Mouse (Mus musculus): ENCODE results near the gene Grk3. TPM values are rescaled to one million over a fixed set of nuclear protein-coding genes. Genes with fewer than 3 reads are reported as not detected.

Gene Grk3
- total and polyA plus RNA-seq, 2 experiments: 2.3 to 4.1 TPM

GRCm38 (mm10) chr5:112932878-112933567 is 82.6 kb downstream of the Grk3 start:
- no peaks in the 10 kb centered on the region for H3K36me3 ChIP-seq (ENCODE audit: control insufficient read depth, insufficient read depth, low read length)
- H3K9ac ChIP-seq (ENCODE audit: low read depth, low read length): no peak overlapping the region
- H3K27ac ChIP-seq (replicated peaks; ENCODE audit: insufficient read depth, low read depth, low read length): no peak overlapping the region
- 89% methylated on average over 11 of the region's 11 CpGs for WGBS
- H3K79me2 ChIP-seq (ENCODE audit: control insufficient read depth, insufficient read depth, low read length): no peaks in the 10 kb centered on the region
- H3K4me1 ChIP-seq (ENCODE audit: control insufficient read depth, insufficient read depth, low read length): no peaks in the 10 kb centered on the region; the same call in 1 of the 2 replicates
- TF ChIP-seq CTCF (IDR thresholded peaks at IDR 0.05; ENCODE audit: low read depth, low read length): no peak
- H3K27me3 ChIP-seq (ENCODE audit: control insufficient read depth, insufficient read depth, low read length): no peaks in the 10 kb centered on the region
- DNase-seq (ENCODE audit: extremely low read depth, low read depth, low spot score): no peak
- H3K4me3 ChIP-seq (ENCODE audit: insufficient read depth, low read depth, low read length): no peak overlapping the region

GRCm38 (mm10) chr5:112931901-112932300 is 83.7 kb downstream of the Grk3 start:
- Histone ChIP-seq H3K9ac (ENCODE audit: low read depth, low read length) (no peak overlapping the region), H3K36me3 (ENCODE audit: control insufficient read depth, insufficient read depth, low read length) (no peaks in the 10 kb centered on the region), H3K27ac (replicated peaks; ENCODE audit: insufficient read depth, low read depth, low read length) (no peak overlapping the region), H3K4me1 (ENCODE audit: control insufficient read depth, insufficient read depth, low read length) (no peaks in the 10 kb centered on the region; the same call in 1 of the 2 replicates), H3K4me3 (ENCODE audit: insufficient read depth, low read depth, low read length) (no peak overlapping the region), H3K79me2 (ENCODE audit: control insufficient read depth, insufficient read depth, low read length) (no peaks in the 10 kb centered on the region), H3K27me3 (ENCODE audit: control insufficient read depth, insufficient read depth, low read length) (no peaks in the 10 kb centered on the region)
- TF ChIP-seq POLR2A (IDR thresholded peaks at IDR 0.05; ENCODE audit: extremely low read depth, insufficient read depth, low read length): no peak
- no peak for TF ChIP-seq CTCF (IDR thresholded peaks at IDR 0.05; ENCODE audit: low read depth, low read length)
- WGBS: 89% methylated on average over 5 of the region's 5 CpGs
- DNase-seq (ENCODE audit: extremely low read depth, low read depth, low spot score): no peak

- no peak overlapping the region for H3K9ac ChIP-seq (ENCODE audit: low read depth, low read length)
- 73% methylated on average over 10 of the region's 10 CpGs for WGBS
- no peak overlapping the region for H3K27ac ChIP-seq (replicated peaks; ENCODE audit: insufficient read depth, low read depth, low read length)
- H3K79me2 ChIP-seq (ENCODE audit: control insufficient read depth, insufficient read depth, low read length): no peaks in the 10 kb centered on the region
- no peak for DNase-seq (ENCODE audit: extremely low read depth, low read depth, low spot score)
- H3K4me1 ChIP-seq (ENCODE audit: control insufficient read depth, insufficient read depth, low read length): no peaks in the 10 kb centered on the region
- TF ChIP-seq POLR2A (IDR thresholded peaks at IDR 0.05; ENCODE audit: extremely low read depth, insufficient read depth, low read length) (no peak), CTCF (IDR thresholded peaks at IDR 0.05; ENCODE audit: low read depth, low read length) (no peak)
- no peaks in the 10 kb centered on the region for H3K36me3 ChIP-seq (ENCODE audit: control insufficient read depth, insufficient read depth, low read length)
- H3K27me3 ChIP-seq (ENCODE audit: control insufficient read depth, insufficient read depth, low read length): no peaks in the 10 kb centered on the region
- no peak overlapping the region for H3K4me3 ChIP-seq (ENCODE audit: insufficient read depth, low read depth, low read length)
Observed at GRCm38 (mm10) chr5:112928201-112928881, 87.2 kb downstream of the Grk3 start.

GRCm38 (mm10) chr5:112925422-112925821 is 90.2 kb downstream of the Grk3 start:
- peaks cover 8% of the 10 kb centered on the region for H3K4me1 ChIP-seq (ENCODE audit: control insufficient read depth, insufficient read depth, low read length)
- no peak overlapping the region for H3K9ac ChIP-seq (ENCODE audit: low read depth, low read length)

GRCm38 (mm10) chr5:112924806-112925205 is 90.8 kb downstream of the Grk3 start:
- Histone ChIP-seq H3K4me1 (ENCODE audit: control insufficient read depth, insufficient read depth, low read length) (peaks cover 8% of the 10 kb centered on the region), H3K9ac (ENCODE audit: low read depth, low read length) (no peak overlapping the region), H3K27ac (replicated peaks; ENCODE audit: insufficient read depth, low read depth, low read length) (no peak overlapping the region), H3K36me3 (ENCODE audit: control insufficient read depth, insufficient read depth, low read length) (no peaks in the 10 kb centered on the region), H3K79me2 (ENCODE audit: control insufficient read depth, insufficient read depth, low read length) (no peaks in the 10 kb centered on the region), H3K27me3 (ENCODE audit: control insufficient read depth, insufficient read depth, low read length) (no peaks in the 10 kb centered on the region), H3K4me3 (ENCODE audit: insufficient read depth, low read depth, low read length) (no peak overlapping the region)
- WGBS: 72% methylated on average over 8 of the region's 8 CpGs
- TF ChIP-seq CTCF (IDR thresholded peaks at IDR 0.05; ENCODE audit: low read depth, low read length): no peak
- no peak for TF ChIP-seq POLR2A (IDR thresholded peaks at IDR 0.05; ENCODE audit: extremely low read depth, insufficient read depth, low read length)
- no peak for DNase-seq (ENCODE audit: extremely low read depth, low read depth, low spot score)

More at GRCm38 (mm10) chr5:112925422-112925821, 90.2 kb downstream of the Grk3 start:
- Histone ChIP-seq H3K36me3 (ENCODE audit: control insufficient read depth, insufficient read depth, low read length) (no peaks in the 10 kb centered on the region), H3K79me2 (ENCODE audit: control insufficient read depth, insufficient read depth, low read length) (no peaks in the 10 kb centered on the region), H3K27me3 (ENCODE audit: control insufficient read depth, insufficient read depth, low read length) (no peaks in the 10 kb centered on the region), H3K4me3 (ENCODE audit: insufficient read depth, low read depth, low read length) (no peak overlapping the region), H3K27ac (replicated peaks; ENCODE audit: insufficient read depth, low read depth, low read length) (no peak overlapping the region)
- DNase-seq (ENCODE audit: extremely low read depth, low read depth, low spot score): no peak
- TF ChIP-seq POLR2A (IDR thresholded peaks at IDR 0.05; ENCODE audit: extremely low read depth, insufficient read depth, low read length) (no peak), CTCF (IDR thresholded peaks at IDR 0.05; ENCODE audit: low read depth, low read length) (no peak)
- 99% methylated on average over 5 of the region's 5 CpGs for WGBS

- Histone ChIP-seq H3K27me3 (ENCODE audit: control insufficient read depth, insufficient read depth, low read length) (no peaks in the 10 kb centered on the region), H3K9ac (ENCODE audit: low read depth, low read length) (no peak overlapping the region), H3K27ac (replicated peaks; ENCODE audit: insufficient read depth, low read depth, low read length) (no peak overlapping the region), H3K36me3 (ENCODE audit: control insufficient read depth, insufficient read depth, low read length) (no peaks in the 10 kb centered on the region), H3K79me2 (ENCODE audit: control insufficient read depth, insufficient read depth, low read length) (no peaks in the 10 kb centered on the region), H3K4me3 (ENCODE audit: insufficient read depth, low read depth, low read length) (no peak overlapping the region), H3K4me1 (ENCODE audit: control insufficient read depth, insufficient read depth, low read length) (peaks cover 8% of the 10 kb centered on the region)
- WGBS: 96% methylated on average over 14 of the region's 14 CpGs
- no peak for TF ChIP-seq POLR2A (IDR thresholded peaks at IDR 0.05; ENCODE audit: extremely low read depth, insufficient read depth, low read length)
- no peak for TF ChIP-seq CTCF (IDR thresholded peaks at IDR 0.05; ENCODE audit: low read depth, low read length)
- DNase-seq (ENCODE audit: extremely low read depth, low read depth, low spot score): no peak
Observed at GRCm38 (mm10) chr5:112923841-112924240, 91.8 kb downstream of the Grk3 start.

Data from liver, adult 2 months (tissue).